Mouse (Mus musculus) MEL (cell line): Measurements from ENCODE around the gene Nt5dc3. TPM values are rescaled to one million over a fixed set of nuclear protein-coding genes. Genes with fewer than 3 reads are reported as not detected.

Experiments used
- DNase-seq: peaks from one replicate; pipeline ENCODE4 v3.0.0; 2011; ENCODE audit warnings: low read depth, low spot score
- H3K27ac ChIP-seq: 2 replicates; pipeline ENCODE4 v1.5.1; 2012; ENCODE audit warnings: low read depth, mild to moderate bottlenecking, control low read depth, low read length, moderate library complexity; ENCODE audit not compliant: control insufficient read depth
- H3K27me3 ChIP-seq, 2 experiments: fragments of 150-350 bp in 1 of 2; sonication (generic) in 1 of 2; 2 replicates each; pipeline ENCODE4 v1.6.1; 2012; ENCODE audit warnings: low read length in 2 of 2, mild to moderate bottlenecking in 2 of 2, improper control_type of control experiment in 1 of 2, moderate library complexity in 1 of 2; ENCODE audit not compliant: insufficient read depth in 2 of 2, control insufficient read depth in 1 of 2
- H3K36me3 ChIP-seq, 2 experiments: 2 replicates each; pipeline ENCODE4 v1.6.1; 2012 to 2014; ENCODE audit warnings: low read length in 2 of 2, improper control_type of control experiment in 1 of 2, inconsistent platforms in 1 of 2, mild to moderate bottlenecking in 1 of 2; ENCODE audit not compliant: insufficient read depth in 2 of 2, control insufficient read depth in 1 of 2
- H3K4me1 ChIP-seq, 2 experiments: fragments of 150-350 bp in 1 of 2; sonication (generic) in 1 of 2; 2 replicates each; pipeline ENCODE4 v1.6.1; 2012; ENCODE audit warnings: low read length in 2 of 2, improper control_type of control experiment in 1 of 2, mild to moderate bottlenecking in 1 of 2; ENCODE audit not compliant: insufficient read depth in 2 of 2, control insufficient read depth in 1 of 2
- H3K4me3 ChIP-seq, 2 experiments: fragments of 150-350 bp in 1 of 2; sonication (generic) in 1 of 2; 2 replicates each; pipeline ENCODE4 v1.5.1; 2012; ENCODE audit warnings: low read depth in 2 of 2, low read length in 2 of 2, mild to moderate bottlenecking in 2 of 2, moderate library complexity in 2 of 2, control low read depth in 1 of 2, improper control_type of control experiment in 1 of 2; ENCODE audit not compliant: control insufficient read depth in 1 of 2, insufficient read depth in 1 of 2
- H3K79me2 ChIP-seq: 2 replicates; pipeline ENCODE4 v1.6.1; 2012; ENCODE audit warnings: mild to moderate bottlenecking, low read length, moderate library complexity; ENCODE audit not compliant: control insufficient read depth, poor library complexity, insufficient read depth
- H3K9ac ChIP-seq: 2 replicates; pipeline ENCODE4 v1.6.1; 2012; ENCODE audit warnings: low read depth, mild to moderate bottlenecking, control low read depth, low read length, moderate library complexity; ENCODE audit not compliant: control insufficient read depth, poor library complexity, severe bottlenecking
- H3K9me3 ChIP-seq: fragments of 150-350 bp; sonication (generic); replicated peaks from 2 replicates; pipeline ENCODE4 v1.6.1; 2012; ENCODE audit warnings: mild to moderate bottlenecking, low read length, improper control_type of control experiment, moderate library complexity; ENCODE audit not compliant: insufficient read depth
- CHD1 ChIP-seq: IDR thresholded peaks from 2 replicates; pipeline ENCODE4 v1.6.1; 2012; ENCODE audit warnings: low read depth, mild to moderate bottlenecking, inconsistent platforms, low read length, improper control_type of control experiment
- CHD2 ChIP-seq: IDR thresholded peaks from 2 replicates; pipeline ENCODE4 v1.6.1; 2011; ENCODE audit warnings: low read length, improper control_type of control experiment
- E2F4 ChIP-seq: IDR thresholded peaks from 2 replicates; pipeline ENCODE4 v1.6.1; 2011; ENCODE audit warnings: low read depth, low read length, improper control_type of control experiment, borderline replicate concordance
- ELF1 ChIP-seq: IDR thresholded peaks from 2 replicates; pipeline ENCODE4 v1.6.1; 2014; ENCODE audit warnings: low read depth, mild to moderate bottlenecking, inconsistent platforms, low read length, improper control_type of control experiment, moderate library complexity
- GABPA ChIP-seq: IDR thresholded peaks from 2 replicates; pipeline ENCODE4 v1.6.1; 2012; ENCODE audit warnings: low read depth, mild to moderate bottlenecking, inconsistent platforms, low read length, improper control_type of control experiment, moderate library complexity
- JUND ChIP-seq: IDR thresholded peaks from 2 replicates; pipeline ENCODE4 v1.6.1; 2011; ENCODE audit warnings: low read depth, mild to moderate bottlenecking, improper control_type of control experiment, low read length
- KAT2A ChIP-seq: conservative IDR thresholded peaks from 2 replicates; pipeline ENCODE4 v1.6.1; 2012; ENCODE audit warnings: low read depth, low read length, improper control_type of control experiment, inconsistent platforms
- MAFK ChIP-seq: IDR thresholded peaks from 2 replicates; pipeline ENCODE4 v1.6.1; 2011; ENCODE audit warnings: low read depth, mild to moderate bottlenecking, low read length, improper control_type of control experiment, borderline replicate concordance
- MAZ ChIP-seq: IDR thresholded peaks from 2 replicates; pipeline ENCODE4 v1.6.1; 2012; ENCODE audit warnings: low read depth, mild to moderate bottlenecking, inconsistent platforms, low read length, improper control_type of control experiment
- MXI1 ChIP-seq: IDR thresholded peaks from 2 replicates; pipeline ENCODE4 v1.6.1; 2011; ENCODE audit warnings: mild to moderate bottlenecking, low read depth, low read length, improper control_type of control experiment
- MYB ChIP-seq: IDR thresholded peaks from 2 replicates; pipeline ENCODE4 v1.6.1; 2011; ENCODE audit warnings: mild to moderate bottlenecking, low read depth, low read length, improper control_type of control experiment
- MYC ChIP-seq: IDR thresholded peaks from 2 replicates; pipeline ENCODE4 v1.6.1; 2011; ENCODE audit warnings: low read depth, mild to moderate bottlenecking, low read length, improper control_type of control experiment, moderate library complexity
- NELFE ChIP-seq: IDR thresholded peaks from 2 replicates; pipeline ENCODE4 v1.6.1; 2011; ENCODE audit warnings: low read depth, low read length, improper control_type of control experiment
- POLR2A ChIP-seq, 2 experiments: IDR thresholded peaks; 2 replicates each; pipeline ENCODE4 v1.6.1; 2011 to 2012; ENCODE audit warnings: low read length in 2 of 2, mild to moderate bottlenecking in 2 of 2, control low read depth in 1 of 2, improper control_type of control experiment in 1 of 2, low read depth in 1 of 2, moderate library complexity in 1 of 2; ENCODE audit not compliant: control insufficient read depth in 1 of 2, insufficient read depth in 1 of 2, poor library complexity in 1 of 2
- POLR2AphosphoS2 ChIP-seq: IDR thresholded peaks from 2 replicates; pipeline ENCODE4 v1.6.1; 2011; ENCODE audit warnings: low read length, improper control_type of control experiment
- POLR2AphosphoS5 ChIP-seq: IDR thresholded peaks from 2 replicates; pipeline ENCODE4 v1.6.1; 2012; ENCODE audit warnings: low read depth, borderline replicate concordance, mild to moderate bottlenecking, inconsistent platforms, low read length, moderate library complexity, mixed read lengths
- RAD21 ChIP-seq: IDR thresholded peaks from 2 replicates; pipeline ENCODE4 v1.6.1; 2011; ENCODE audit warnings: mild to moderate bottlenecking, low read depth, low read length, improper control_type of control experiment
- RCOR1 ChIP-seq: IDR thresholded peaks from 2 replicates; pipeline ENCODE4 v1.6.1; 2012; ENCODE audit warnings: low read depth, mild to moderate bottlenecking, inconsistent platforms, low read length, improper control_type of control experiment
- SIN3A ChIP-seq: IDR thresholded peaks from 2 replicates; pipeline ENCODE4 v1.6.1; 2012; ENCODE audit warnings: low read length, improper control_type of control experiment, inconsistent platforms
- SMC3 ChIP-seq: IDR thresholded peaks from 2 replicates; pipeline ENCODE4 v1.6.1; 2011; ENCODE audit warnings: low read depth, low read length, improper control_type of control experiment
- TAL1 ChIP-seq: IDR thresholded peaks from 2 replicates; pipeline ENCODE4 v1.6.1; 2012; ENCODE audit warnings: mild to moderate bottlenecking, inconsistent platforms, low read length, moderate library complexity, mixed read lengths
- TBP ChIP-seq: IDR thresholded peaks from 2 replicates; pipeline ENCODE4 v1.8.0; 2011; ENCODE audit warnings: low read depth, low read length, improper control_type of control experiment
- UBTF ChIP-seq: IDR thresholded peaks from 2 replicates; pipeline ENCODE4 v1.6.1; 2012; ENCODE audit warnings: low read depth, mild to moderate bottlenecking, inconsistent platforms, low read length, improper control_type of control experiment, moderate library complexity, borderline replicate concordance; ENCODE audit not compliant: insufficient read depth
- polyA plus RNA-seq, 2 experiments: library from polyadenylated mRNA; stranded (reverse) in 1 of 2; unstranded in 1 of 2; fragments of >175 nt in 1 of 2; fragments of >200 nt in 1 of 2; gene quantifications; 2 replicates each; pipeline versions ENCODE4 v1.2.1 to v1.2.4; 2012; ENCODE audit warnings: low replicate concordance in 2 of 2, low read depth in 1 of 2; ENCODE audit not compliant: insufficient read length in 2 of 2, insufficient read depth in 1 of 2, missing spikeins in 1 of 2
- total RNA-seq: library from RNA; depleted of rRNA; stranded (reverse); fragments of 300-350 nt; gene quantifications from 2 replicates; pipeline ENCODE4 v1.2.3, GENCODE M21; 2012

The Nt5dc3 gene
- total and polyA plus RNA-seq, 3 experiments, result 9.7 to 15.6 TPM; not detected in 1

DNA sequence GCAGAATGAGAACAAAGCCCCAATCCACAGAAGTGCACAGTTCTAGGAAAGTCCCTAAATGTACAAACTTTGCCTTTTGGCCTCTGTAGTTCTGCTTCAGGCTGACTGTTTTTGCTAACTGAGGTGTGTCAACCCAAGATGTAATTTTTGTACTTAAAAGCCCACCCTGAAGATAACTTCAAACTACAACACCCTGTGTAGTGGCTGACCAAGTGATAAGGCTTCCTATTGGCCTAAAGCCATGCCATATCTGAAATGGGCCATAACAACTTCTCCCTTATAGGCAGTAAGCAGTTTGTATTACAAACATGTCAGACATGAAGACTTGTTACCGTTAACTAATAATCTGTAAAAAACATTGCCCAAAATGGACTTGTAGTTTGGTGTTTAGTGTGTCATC, 21.1 kb upstream of the Nt5dc3 start (continued):
- TF ChIP-seq CHD2, result no peak
- peak; percentile 51; the same call in 1 of the 2 replicates for TF ChIP-seq MYB
- no peak for TF ChIP-seq TBP
- no peak for TF ChIP-seq MYC
- peak; percentile 52; the same call in 1 of the 2 replicates for TF ChIP-seq RCOR1
- TF ChIP-seq MAFK, result peak; percentile 8; the same call in 1 of the 2 replicates
- TF ChIP-seq NELFE, result no peak
- TF ChIP-seq SMC3, result no peak
- TF ChIP-seq SIN3A, result peak; percentile 53; the same call in 1 of the 2 replicates
- TF ChIP-seq CHD1, result no peak
- TF ChIP-seq TAL1, result no peak

DNA sequence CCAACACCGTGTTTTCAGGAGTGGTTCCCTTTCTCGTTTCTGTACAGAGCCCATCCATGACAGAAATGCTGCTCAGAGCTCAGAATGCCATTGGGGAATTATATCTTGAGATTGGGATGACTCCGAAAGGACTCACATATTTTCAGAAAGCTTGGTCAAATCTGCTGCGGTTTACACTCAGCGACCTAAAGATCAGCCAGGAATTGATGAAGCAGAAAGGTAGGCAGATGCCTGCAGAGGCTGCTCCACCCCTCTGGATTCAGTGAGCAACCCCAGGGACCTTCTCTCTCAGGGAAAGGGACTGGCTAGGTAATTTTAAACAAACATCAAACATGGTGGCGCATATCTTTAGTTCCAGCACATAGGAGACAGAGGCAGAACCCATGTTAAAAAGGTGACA, 20.6 kb upstream of the Nt5dc3 start:
- Histone ChIP-seq H3K27ac (no peak overlapping the region), H3K27me3 (no peaks in the 10 kb centered on the region), H3K9me3 (no peaks in the 10 kb centered on the region), H3K9ac (no peak overlapping the region), H3K4me3 (no peak overlapping the region), H3K79me2 (no peaks in the 10 kb centered on the region), H3K36me3 (peaks cover 0 to 12% of the 10 kb centered on the region in 2 experiments; a peak in 2 of 4 replicates)
- no peak for TF ChIP-seq TBP
- no peak for TF ChIP-seq MAZ
- no peak for TF ChIP-seq E2F4
- TF ChIP-seq KAT2A, result no peak
- TF ChIP-seq SIN3A, result no peak
- TF ChIP-seq NELFE, result no peak
- TF ChIP-seq POLR2A (IDR thresholded peaks at IDR 0.05; ENCODE audit: control insufficient read depth in 1 of 2, insufficient read depth in 1 of 2, low read depth in 1 of 2, low read length in 2 of 2, poor library complexity in 1 of 2), result no peak
- TF ChIP-seq JUND, result no peak
- no peak for TF ChIP-seq RAD21
- TF ChIP-seq POLR2AphosphoS5, result no peak
- TF ChIP-seq UBTF, result no peak
- TF ChIP-seq GABPA, result no peak
- no peak for TF ChIP-seq ELF1
- TF ChIP-seq POLR2AphosphoS2, result no peak
- no peak for TF ChIP-seq MAFK
- TF ChIP-seq MXI1, result no peak
- TF ChIP-seq, all 39 proteins: peak for 0
- DNase-seq, result no peak
- peaks cover 11 to 15% of the 10 kb centered on the region in 2 experiments for H3K4me1 ChIP-seq
